9 mouse cellular contexts compared by ENCODE assay signal in genomic region chr17:25830806-25831431, GRCm38 (mm10). TPM values are rescaled to one million over a fixed set of nuclear protein-coding genes. Genes with fewer than 3 reads are reported as not detected.
DNase-seq lines count a peak whose midpoint lies in the region; ATAC-seq and TF ChIP-seq lines count a peak whose summit lies in the region.
"Had no signal": no experiment of that assay in that cellular context is flagged by ENCODE, and none has a peak within 500 bp of the region (broad histone marks: within the 10 kb centered on the region; RNA-seq: fewer than 3 reads in every experiment).

No protein-coding gene starts in this region.

- H3K9ac ChIP-seq in neural tube, embryonic 11.5 days (ENCODE audit: low read length), result no peak overlapping the region
- H3K9ac ChIP-seq in liver, embryonic 12.5 days, result peak overlapping the region; percentile 92
- peak overlapping the region; percentile 38; the same call in 1 of the 2 replicates for H3K9ac ChIP-seq in stomach, postnatal 0 days (ENCODE audit: low read length)

- no peak for TF ChIP-seq CTCF in gastrocnemius, adult 2 months (IDR thresholded peaks at IDR 0.05)
- no peak for TF ChIP-seq CTCF in stomach, postnatal 0 days (IDR thresholded peaks at IDR 0.05; ENCODE audit: low read depth)

- H3K4me1 ChIP-seq in neural tube, embryonic 11.5 days (ENCODE audit: control insufficient read depth, insufficient read depth, low read length), result peaks cover 55% of the 10 kb centered on the region
- H3K4me1 ChIP-seq in liver, embryonic 12.5 days, result peaks cover 77% of the 10 kb centered on the region
- peaks cover 24% of the 10 kb centered on the region for H3K4me1 ChIP-seq in stomach, postnatal 0 days (replicated peaks; ENCODE audit: control insufficient read depth, insufficient read depth)

- H3K4me2 ChIP-seq in neural tube, embryonic 11.5 days (ENCODE audit: low read depth), result peak overlapping the region; percentile 96
- peak overlapping the region; percentile 89 for H3K4me2 ChIP-seq in liver, embryonic 12.5 days
- peak overlapping the region; percentile 88; the same call in 1 of the 2 replicates for H3K4me2 ChIP-seq in stomach, postnatal 0 days (replicated peaks; ENCODE audit: low read depth)

- H3K4me3 ChIP-seq in gastrocnemius, adult 2 months, result peak overlapping the region; percentile 95
- H3K4me3 ChIP-seq in neural tube, embryonic 11.5 days (ENCODE audit: low read depth, low read length), result peak overlapping the region; percentile 85
- peak overlapping the region; percentile 84 for H3K4me3 ChIP-seq in liver, embryonic 12.5 days
- H3K4me3 ChIP-seq in stomach, postnatal 0 days (ENCODE audit: low read depth, low read length), result no peak overlapping the region

- H3K36me3 ChIP-seq in neural tube, embryonic 11.5 days (ENCODE audit: control insufficient read depth, insufficient read depth, low read length), result peaks cover 19% of the 10 kb centered on the region
- H3K36me3 ChIP-seq in liver, embryonic 12.5 days, result peaks cover 67% of the 10 kb centered on the region
- peaks cover 14% of the 10 kb centered on the region for H3K36me3 ChIP-seq in stomach, postnatal 0 days (ENCODE audit: control insufficient read depth, insufficient read depth, low read length)

- no peak for TF ChIP-seq EP300 in stomach, postnatal 0 days (optimal IDR thresholded peaks at IDR 0.05)

- DNase-seq in gastrocnemius, adult 2 months, result peak; percentile 21
- no peak for DNase-seq in gastrocnemius, adult 18-20 months (ENCODE audit: low spot score)
- DNase-seq in neural tube, embryonic 11.5 days (ENCODE audit: low spot score), result no peak
- DNase-seq in neural tube, embryonic 10.5 days (ENCODE audit: extremely low spot score, low spot score), result no peak
- DNase-seq in stomach, postnatal 0 days (ENCODE audit: low spot score), result no peak
- no peak for DNase-seq in frontal cortex, postnatal 14 days (ENCODE audit: low spot score in 2 of 2)
- DNase-seq in spleen, adult 12 weeks (ENCODE audit: low spot score), result no peak

- 85% methylated on average over 14 of the region's 14 CpGs for WGBS in neural tube, embryonic 11.5 days
- WGBS in liver, embryonic 12.5 days (ENCODE audit: insufficient replicate concordance), result 81% methylated on average over 14 of the region's 14 CpGs
- 84% methylated on average over 14 of the region's 14 CpGs for WGBS in stomach, postnatal 0 days

- no peak for ATAC-seq in neural tube, embryonic 11.5 days (ENCODE audit: insufficient read depth, low FRiP score, low TSS enrichment)
- no peak for ATAC-seq in liver, embryonic 12.5 days
- no peak for ATAC-seq in stomach, postnatal 0 days (ENCODE audit: low FRiP score, low TSS enrichment)
- ATAC-seq: lung, postnatal 0 days had no signal

- no peaks in the 10 kb centered on the region for H3K9me3 ChIP-seq in neural tube, embryonic 11.5 days (ENCODE audit: control insufficient read depth, low read length)
- no peaks in the 10 kb centered on the region for H3K9me3 ChIP-seq in liver, embryonic 12.5 days (replicated peaks)
- H3K9me3 ChIP-seq in stomach, postnatal 0 days (ENCODE audit: control insufficient read depth, low read length), result no peaks in the 10 kb centered on the region

- H3K27me3 ChIP-seq in neural tube, embryonic 11.5 days (ENCODE audit: control insufficient read depth, insufficient read depth, low read length), result no peaks in the 10 kb centered on the region
- H3K27me3 ChIP-seq in liver, embryonic 12.5 days (replicated peaks), result no peaks in the 10 kb centered on the region
- H3K27me3 ChIP-seq in stomach, postnatal 0 days (ENCODE audit: control insufficient read depth, insufficient read depth, low read length), result no peaks in the 10 kb centered on the region

- intact Hi-C loops in gastrocnemius, adult 2 months (cut with DNase I), result loop anchor here (5.0 kb wide), 1 partner anchor 36 kb away; the partner anchor contains the start of gene Mcrip2

- peak overlapping the region; percentile 99; the same call in 1 of the 2 replicates for H3K27ac ChIP-seq in gastrocnemius, adult 2 months
- H3K27ac ChIP-seq in neural tube, embryonic 11.5 days (ENCODE audit: low read depth, low read length), result no peak overlapping the region
- H3K27ac ChIP-seq in liver, embryonic 12.5 days, result peak overlapping the region; percentile 91; the same call in 1 of the 2 replicates
- 0 out of 2 replicates have a peak overlapping the region, but pooled peaks have one; percentile 40 for H3K27ac ChIP-seq in stomach, postnatal 0 days (replicated peaks)

RNA-seq across cellular contexts. Expression of gene Jmjd8, which starts 2.3 kb away (rescaled TPM):
- total RNA-seq in gastrocnemius, adult 2 months (2021), result 10 to 100 TPM; 11.5 to 13.0 TPM
- total RNA-seq in gastrocnemius, adult 18-20 months (2021), result 10 to 100 TPM; 12.6 to 14.2 TPM
- polyA plus RNA-seq in neural tube, embryonic 11.5 days (2014; fragmentation: Nextera tagmentation; extraction: Ambion mirVana), result 52.1 and 55.6 TPM in 2 replicates
- 26.6 and 26.8 TPM in 2 replicates for polyA plus RNA-seq in liver, embryonic 12.5 days (2016; fragmentation: Nextera tagmentation; extraction: Ambion mirVana)
- polyA plus RNA-seq in stomach, postnatal 0 days (2015; fragmentation: Nextera tagmentation; extraction: Ambion mirVana), result 29.7 and 31.5 TPM in 2 replicates

RNA-seq across cellular contexts. Expression of gene Stub1, which starts 2.3 kb away (rescaled TPM):
- 10 to 100 TPM; 85.8 to 93.8 TPM for total RNA-seq in gastrocnemius, adult 2 months (2021)
- total RNA-seq in gastrocnemius, adult 18-20 months (2021), result 10 to 100 TPM; 88.4 to 92.9 TPM
- polyA plus RNA-seq in neural tube, embryonic 11.5 days (2014; fragmentation: Nextera tagmentation; extraction: Ambion mirVana), result 327 and 334 TPM in 2 replicates
- 150 and 156 TPM in 2 replicates for polyA plus RNA-seq in liver, embryonic 12.5 days (2016; fragmentation: Nextera tagmentation; extraction: Ambion mirVana)
- polyA plus RNA-seq in stomach, postnatal 0 days (2015; fragmentation: Nextera tagmentation; extraction: Ambion mirVana), result 215 and 224 TPM in 2 replicates

RNA-seq across cellular contexts. Expression of gene Rhbdl1, which starts 6.2 kb away (rescaled TPM):
- 10 to 100 TPM; 17.2 to 20.2 TPM for total RNA-seq in gastrocnemius, adult 2 months (2021)
- 10 to 100 TPM; 10.7 to 14.7 TPM for total RNA-seq in gastrocnemius, adult 18-20 months (2021)
- polyA plus RNA-seq in neural tube, embryonic 11.5 days (2014; fragmentation: Nextera tagmentation; extraction: Ambion mirVana), result 4.3 and 4.4 TPM in 2 replicates
- 0.80 and 0.89 TPM in 2 replicates for polyA plus RNA-seq in liver, embryonic 12.5 days (2016; fragmentation: Nextera tagmentation; extraction: Ambion mirVana)
- polyA plus RNA-seq in stomach, postnatal 0 days (2015; fragmentation: Nextera tagmentation; extraction: Ambion mirVana), result 3.1 and 4.3 TPM in 2 replicates

RNA-seq across cellular contexts. Expression of gene Wdr24, which starts 7.5 kb away (rescaled TPM):
- 10 to 100 TPM in 1 of 2 experiments, 1 to 10 TPM in 1; 8.7 to 10.0 TPM for total RNA-seq in gastrocnemius, adult 2 months (2021)
- 1 to 10 TPM; 9.6 to 9.8 TPM for total RNA-seq in gastrocnemius, adult 18-20 months (2021)
- polyA plus RNA-seq in neural tube, embryonic 11.5 days (2014; fragmentation: Nextera tagmentation; extraction: Ambion mirVana), result 29.2 and 31.8 TPM in 2 replicates
- polyA plus RNA-seq in liver, embryonic 12.5 days (2016; fragmentation: Nextera tagmentation; extraction: Ambion mirVana), result 17.7 and 18.7 TPM in 2 replicates
- 10.8 and 12.5 TPM in 2 replicates for polyA plus RNA-seq in stomach, postnatal 0 days (2015; fragmentation: Nextera tagmentation; extraction: Ambion mirVana)

RNA-seq across cellular contexts. Expression of gene Gm20683, which starts 10.6 kb away (rescaled TPM):
- total RNA-seq in gastrocnemius, adult 2 months (2021), result 10 to 100 TPM; 13.0 to 15.9 TPM
- 10 to 100 TPM; 10.0 to 11.8 TPM for total RNA-seq in gastrocnemius, adult 18-20 months (2021)
- polyA plus RNA-seq in neural tube, embryonic 11.5 days (2014; fragmentation: Nextera tagmentation; extraction: Ambion mirVana), result 1.2 and 2.9 TPM in 2 replicates
- polyA plus RNA-seq in liver, embryonic 12.5 days (2016; fragmentation: Nextera tagmentation; extraction: Ambion mirVana), result 0.43 and 0.64 TPM in 2 replicates
- 1.8 and 2.3 TPM in 2 replicates for polyA plus RNA-seq in stomach, postnatal 0 days (2015; fragmentation: Nextera tagmentation; extraction: Ambion mirVana)
